Mouse (Mus musculus) midbrain, postnatal 0 days (tissue): ENCODE results near the gene Calhm3. TPM values are rescaled to one million over a fixed set of nuclear protein-coding genes. Genes with fewer than 3 reads are reported as not detected.
A peak's percentile ranks its signal among the peaks of the same experiment; 100 is the strongest.

ENCODE experiments used
- ATAC-seq: fragments of 200-750 bp; cut with Nextera tagmentation; 2 replicates; pipeline ENCODE4 v1.8.0; 2017; ENCODE audit warnings: moderate number of reproducible peaks, mild to moderate bottlenecking, moderate TSS enrichment, moderate library complexity; ENCODE audit not compliant: low FRiP score
- DNase-seq: peaks from one replicate; pipeline ENCODE4 v3.0.0-alpha.2; 2015; ENCODE audit warnings: low spot score
- H3K27ac ChIP-seq: fragments of 300-500 bp; sonication (generic); 2 replicates; pipeline ENCODE4 v1.5.1; 2014; ENCODE audit warnings: low read depth, mild to moderate bottlenecking, low read length, mixed read lengths
- H3K27me3 ChIP-seq: fragments of 300-500 bp; sonication (generic); 2 replicates; pipeline ENCODE4 v1.6.1; 2014; ENCODE audit warnings: low read length, control low read depth, mixed read lengths; ENCODE audit not compliant: insufficient read depth
- H3K36me3 ChIP-seq: fragments of 300-500 bp; sonication (generic); 2 replicates; pipeline ENCODE4 v1.6.1; 2014; ENCODE audit warnings: low read length, control low read depth, mixed read lengths; ENCODE audit not compliant: insufficient read depth
- H3K4me1 ChIP-seq: fragments of 300-500 bp; sonication (generic); 2 replicates; pipeline ENCODE4 v1.6.1; 2014; ENCODE audit warnings: mild to moderate bottlenecking, control low read depth, antibody characterized with exemption, low read length, mixed read lengths; ENCODE audit not compliant: insufficient read depth
- H3K4me2 ChIP-seq: fragments of 300-500 bp; sonication (generic); 2 replicates; pipeline ENCODE4 v1.6.1; 2014; ENCODE audit warnings: low read depth, mild to moderate bottlenecking, low read length, mixed read lengths; ENCODE audit not compliant: poor library complexity, severe bottlenecking
- H3K4me3 ChIP-seq: fragments of 300-500 bp; sonication (generic); 2 replicates; pipeline ENCODE4 v1.5.1; 2014; ENCODE audit warnings: low read depth, mild to moderate bottlenecking, low read length, moderate library complexity
- H3K9ac ChIP-seq: fragments of 300-500 bp; sonication (generic); replicated peaks from 2 replicates; pipeline ENCODE4 v1.6.1; 2014; ENCODE audit warnings: mild to moderate bottlenecking, low read length, moderate library complexity, mixed read lengths; ENCODE audit not compliant: poor library complexity, severe bottlenecking
- H3K9me3 ChIP-seq: fragments of 300-500 bp; sonication (generic); 2 replicates; pipeline ENCODE4 v1.6.1; 2016; ENCODE audit warnings: low read length, control low read depth
- CTCF ChIP-seq: IDR thresholded peaks from 2 replicates; pipeline ENCODE4 v1.5.1; 2016; ENCODE audit warnings: antibody characterized with exemption, mild to moderate bottlenecking
- WGBS: fragments of 180-500 bp; shearing (Covaris S2); extraction: QIAGEN DNeasy Blood & Tissue Kit; methylation state at CpG from one replicate; pipeline ENCODE4 v1.1.7; 2014; 5-methylcytosine and 5-hydroxymethylcytosine counted together
- polyA plus RNA-seq: library from polyadenylated mRNA; unstranded; fragments of >200 nt; fragmentation: Nextera tagmentation; extraction: Ambion mirVana; gene quantifications from 2 replicates; pipeline ENCODE4 v1.2.1, GENCODE M21; 2015
- total RNA-seq: library from RNA; depleted of rRNA; stranded (reverse); fragments of >200 nt; gene quantifications from 2 replicates; pipeline ENCODE4 v1.2.3, GENCODE M21; 2014; rRNA removed

Gene Calhm3
- total and polyA plus RNA-seq, 2 experiments from 2014 or later: 0.33 TPM; not detected in 1

DNA sequence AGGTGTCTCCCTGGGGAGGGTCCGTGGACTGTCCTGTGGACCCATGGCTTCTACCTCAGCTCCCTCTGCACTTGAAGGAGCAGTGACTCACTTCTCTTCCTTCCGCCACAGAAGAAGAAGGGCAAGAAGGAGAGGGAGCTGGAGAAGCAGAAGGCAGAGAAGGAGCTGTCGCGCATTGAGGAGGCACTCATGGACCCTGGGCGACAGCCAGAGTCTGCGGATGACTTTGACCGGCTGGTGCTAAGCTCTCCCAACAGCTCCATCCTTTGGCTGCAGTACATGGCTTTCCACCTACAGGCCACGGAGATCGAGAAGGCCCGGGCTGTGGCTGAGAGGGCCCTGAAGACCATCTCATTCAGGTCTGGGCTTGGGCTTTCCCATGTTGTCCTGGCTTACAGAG is 29.4 kb downstream of the Calhm3 start:
- WGBS: 98% methylated on average over 10 of the region's 10 CpGs
- TF ChIP-seq CTCF: no peak
- Histone ChIP-seq H3K27me3 (no peaks in the 10 kb centered on the region), H3K27ac (no peak overlapping the region), H3K4me2 (no peak overlapping the region), H3K4me1 (no peaks in the 10 kb centered on the region), H3K4me3 (no peak overlapping the region), H3K9ac (no peak overlapping the region), H3K9me3 (no peaks in the 10 kb centered on the region), H3K36me3 (peaks cover 62% of the 10 kb centered on the region)
- ATAC-seq (no peak), DNase-seq (no peak)

DNA sequence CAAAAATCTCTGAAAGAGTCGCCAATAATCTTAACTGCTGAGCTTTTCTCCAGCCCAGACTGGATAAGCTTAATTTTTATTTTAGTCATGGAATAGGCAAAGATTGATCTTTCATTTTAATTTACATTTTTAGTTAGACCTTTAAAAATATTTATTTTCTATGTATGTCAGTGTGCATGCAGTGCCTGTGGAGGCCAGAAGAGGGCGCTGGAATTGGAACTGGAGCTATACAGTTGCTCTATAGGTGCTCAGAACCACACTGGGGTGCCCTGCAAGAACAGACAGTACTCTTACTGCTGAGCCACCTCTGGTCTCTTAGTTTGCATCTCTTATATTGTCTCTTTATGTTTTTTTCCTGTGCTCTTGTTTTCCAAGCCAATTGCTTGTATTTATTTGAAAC is 34.8 kb downstream of the Calhm3 start:
- Histone ChIP-seq H3K36me3 (peaks cover 26% of the 10 kb centered on the region), H3K27me3 (no peaks in the 10 kb centered on the region), H3K4me3 (no peak overlapping the region), H3K27ac (no peak overlapping the region), H3K4me1 (no peaks in the 10 kb centered on the region), H3K9me3 (no peaks in the 10 kb centered on the region), H3K4me2 (no peak overlapping the region), H3K9ac (no peak overlapping the region)
- TF ChIP-seq CTCF: peak; percentile 82
- 29% methylated on average over 2 of the region's 2 CpGs for WGBS
- peak; percentile 52 for DNase-seq
- ATAC-seq: no peak

- Histone ChIP-seq H3K27ac (no peak overlapping the region), H3K9me3 (no peaks in the 10 kb centered on the region), H3K36me3 (peaks cover 21% of the 10 kb centered on the region), H3K4me1 (no peaks in the 10 kb centered on the region), H3K4me2 (no peak overlapping the region), H3K4me3 (no peak overlapping the region), H3K9ac (no peak overlapping the region), H3K27me3 (no peaks in the 10 kb centered on the region)
- peak; percentile 64 for DNase-seq
- WGBS: 41% methylated on average over 4 of the region's 4 CpGs
- peak; percentile 90 for TF ChIP-seq CTCF
- ATAC-seq: no peak
These were observed 36.5 kb downstream of the Calhm3 start for GRCm38 (mm10) chr19:47121054-47121453.

GRCm38 (mm10) chr19:47118634-47119033 is 38.9 kb downstream of the Calhm3 start:
- Histone ChIP-seq H3K36me3 (peaks cover 26% of the 10 kb centered on the region), H3K4me3 (no peak overlapping the region), H3K4me1 (no peaks in the 10 kb centered on the region), H3K9me3 (no peaks in the 10 kb centered on the region), H3K4me2 (no peak overlapping the region), H3K9ac (no peak overlapping the region), H3K27me3 (no peaks in the 10 kb centered on the region), H3K27ac (no peak overlapping the region)
- ATAC-seq (no peak), DNase-seq (no peak)
- TF ChIP-seq CTCF: no peak
- WGBS: 69% methylated on average over 2 of the region's 2 CpGs

GRCm38 (mm10) chr19:47104641-47105271 is 52.8 kb downstream of the Calhm3 start:
- no peak for TF ChIP-seq CTCF
- Histone ChIP-seq H3K36me3 (peaks cover 84% of the 10 kb centered on the region), H3K9ac (no peak overlapping the region), H3K4me2 (no peak overlapping the region), H3K4me1 (no peaks in the 10 kb centered on the region), H3K27ac (no peak overlapping the region), H3K27me3 (no peaks in the 10 kb centered on the region), H3K4me3 (no peak overlapping the region), H3K9me3 (no peaks in the 10 kb centered on the region)
- DNase-seq (no peak), ATAC-seq (no peak)
- 93% methylated on average over 9 of the region's 9 CpGs for WGBS

Other genes with a start within 250 kb of the Calhm3 start
- gene Ina, start 143.1 kb downstream of the Calhm3 start, total RNA-seq: 229 and 248 TPM in 2 replicates
- 294 and 310 TPM in 2 replicates for gene Ina, start 143.1 kb downstream of the Calhm3 start, polyA plus RNA-seq
- gene Nt5c2, start 142.6 kb downstream of the Calhm3 start, total RNA-seq: 64.1 and 68.1 TPM in 2 replicates
- gene Nt5c2, start 142.6 kb downstream of the Calhm3 start, polyA plus RNA-seq: 81.8 and 83.0 TPM in 2 replicates
- gene Pcgf6, start 106.9 kb downstream of the Calhm3 start, total RNA-seq: 26.3 and 29.2 TPM in 2 replicates
- gene Pcgf6, start 106.9 kb downstream of the Calhm3 start, polyA plus RNA-seq: 21.8 and 23.6 TPM in 2 replicates
- gene Taf5, start 90.0 kb downstream of the Calhm3 start, total RNA-seq: 8.6 and 10.8 TPM in 2 replicates
- 2.9 and 3.0 TPM in 2 replicates for gene Taf5, start 90.0 kb downstream of the Calhm3 start, polyA plus RNA-seq
- 620 and 786 TPM in 2 replicates for gene Usmg5, start 67.1 kb downstream of the Calhm3 start, total RNA-seq
- gene Usmg5, start 67.1 kb downstream of the Calhm3 start, polyA plus RNA-seq: 1,971 and 2,037 TPM in 2 replicates
- gene Pdcd11, start 67.0 kb downstream of the Calhm3 start, total RNA-seq: 10.9 and 11.0 TPM in 2 replicates
- 3.4 and 3.8 TPM in 2 replicates for gene Pdcd11, start 67.0 kb downstream of the Calhm3 start, polyA plus RNA-seq
- 0.77 and 0.80 TPM in 2 replicates for gene Calhm2, start 19.5 kb downstream of the Calhm3 start, total RNA-seq
- 0.80 and 1.0 TPM in 2 replicates for gene Calhm2, start 19.5 kb downstream of the Calhm3 start, polyA plus RNA-seq
- gene Calhm1, start 13.5 kb downstream of the Calhm3 start, total RNA-seq: not detected in 2 replicates
- not detected in 2 replicates for gene Calhm1, start 13.5 kb downstream of the Calhm3 start, polyA plus RNA-seq
- 66.9 and 82.4 TPM in 2 replicates for gene Neurl1a, start 21.1 kb upstream of the Calhm3 start, total RNA-seq
- gene Neurl1a, start 21.1 kb upstream of the Calhm3 start, polyA plus RNA-seq: 16.2 and 16.8 TPM in 2 replicates